Mouse (Mus musculus): ENCODE measurements at regions not wholly inside any gene's neighbourhood (a gene's known extent, or its start where the extent isn't known, plus 50 kb on each side); places are given as distances from the start of the nearest gene placed in this dataset.
A peak's percentile ranks its signal among the peaks of the same experiment; 100 is the strongest.

DNA sequence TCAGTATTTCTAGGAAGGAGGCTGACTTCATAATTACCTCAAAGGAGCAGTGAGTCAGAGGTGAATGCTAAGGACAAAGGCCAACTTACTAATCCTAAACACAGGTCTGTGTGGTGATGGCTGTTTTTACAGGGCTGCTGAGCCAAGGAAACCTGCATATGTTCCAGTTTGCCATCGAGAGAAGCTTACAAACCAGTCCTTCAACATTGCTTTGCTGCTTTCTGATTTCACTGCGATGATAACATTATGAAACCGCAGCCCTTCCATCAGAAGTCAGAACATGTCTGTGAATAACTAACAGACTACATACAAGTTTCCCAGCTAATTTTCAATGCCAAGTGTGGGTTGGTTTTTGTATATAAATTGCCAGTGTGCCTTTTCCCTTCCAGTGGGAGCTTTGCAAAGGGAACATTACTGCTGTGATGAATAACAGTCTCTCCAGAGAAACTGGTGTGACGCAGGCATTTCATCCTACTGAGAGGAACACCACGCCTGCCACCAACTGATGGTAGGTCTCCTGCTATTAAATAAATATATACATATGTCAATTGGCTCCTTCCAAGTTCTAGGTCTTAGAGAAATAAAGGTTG is 128.9 kb upstream of the Pfn2 start:
- no peaks in the 10 kb centered on the region for H3K36me3 ChIP-seq
- no peaks in the 10 kb centered on the region for H3K27me3 ChIP-seq (ENCODE audit: low read depth, poor library complexity, severe bottlenecking)
- no peak overlapping the region for H3K27ac ChIP-seq
- DNase-seq (ENCODE audit: low spot score) = no peak
- peaks cover 8% of the 10 kb centered on the region for H3K4me1 ChIP-seq
- no peak overlapping the region for H3K4me3 ChIP-seq
- H3K9me3 ChIP-seq (replicated peaks) = no peaks in the 10 kb centered on the region
- WGBS = 82% methylated on average over 5 of the region's 5 CpGs

DNA sequence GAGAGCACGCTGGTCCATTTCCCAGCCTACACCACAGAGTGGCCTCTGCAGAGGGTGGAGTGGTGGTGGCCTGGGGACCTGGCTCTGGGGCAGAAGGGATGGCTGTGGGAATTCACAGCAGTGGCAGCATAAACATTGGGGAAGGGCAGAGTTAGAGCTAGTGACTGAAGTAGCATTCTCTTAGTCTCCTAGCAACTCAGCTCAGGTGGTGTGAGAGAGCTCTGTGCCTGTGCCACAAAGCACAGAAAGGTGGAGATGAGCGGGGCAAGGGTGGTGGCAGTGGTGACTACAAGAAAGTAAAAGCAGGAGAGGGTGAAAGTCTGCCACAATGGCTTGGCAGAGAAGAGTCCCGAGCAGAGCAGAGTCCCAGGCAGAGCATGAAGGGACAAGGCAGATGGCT is 140.3 kb upstream of the Pfn2 start:
- no peaks in the 10 kb centered on the region for H3K9me3 ChIP-seq (replicated peaks)
- no peaks in the 10 kb centered on the region for H3K27me3 ChIP-seq (ENCODE audit: low read depth, poor library complexity, severe bottlenecking)
- 71% methylated on average over 3 of the region's 3 CpGs for WGBS
- H3K4me3 ChIP-seq = no peak overlapping the region
- no peaks in the 10 kb centered on the region for H3K36me3 ChIP-seq
- no peaks in the 10 kb centered on the region for H3K4me1 ChIP-seq
- DNase-seq (ENCODE audit: low spot score) = no peak
- no peak overlapping the region for H3K27ac ChIP-seq

DNA sequence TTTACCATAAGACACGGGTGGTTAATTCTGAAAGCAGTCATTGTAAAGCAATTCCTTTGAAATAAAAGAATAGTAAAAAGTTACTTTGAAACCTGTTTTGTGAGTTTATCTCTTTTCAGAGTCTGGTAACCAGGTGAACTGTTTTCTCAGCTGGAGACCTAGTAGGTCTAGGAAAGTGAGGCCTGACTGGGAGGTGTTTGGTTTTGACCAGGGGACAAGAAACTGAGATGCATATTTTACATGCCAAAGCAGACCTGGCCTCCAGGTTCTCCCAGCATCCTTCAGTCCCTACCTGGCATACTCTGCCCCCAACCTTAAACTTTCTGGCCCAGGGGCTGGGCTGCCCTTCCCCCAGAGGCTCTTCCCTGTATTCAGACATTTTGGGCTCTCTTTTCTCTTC is 142.9 kb upstream of the Pfn2 start:
- DNase-seq (ENCODE audit: low spot score) = no peak
- Histone ChIP-seq H3K4me1 (no peaks in the 10 kb centered on the region), H3K4me3 (no peak overlapping the region), H3K27me3 (ENCODE audit: low read depth, poor library complexity, severe bottlenecking) (no peaks in the 10 kb centered on the region), H3K27ac (no peak overlapping the region), H3K36me3 (no peaks in the 10 kb centered on the region), H3K9me3 (replicated peaks) (no peaks in the 10 kb centered on the region)
- 82% methylated on average over 1 of the region's 1 CpGs for WGBS

DNA sequence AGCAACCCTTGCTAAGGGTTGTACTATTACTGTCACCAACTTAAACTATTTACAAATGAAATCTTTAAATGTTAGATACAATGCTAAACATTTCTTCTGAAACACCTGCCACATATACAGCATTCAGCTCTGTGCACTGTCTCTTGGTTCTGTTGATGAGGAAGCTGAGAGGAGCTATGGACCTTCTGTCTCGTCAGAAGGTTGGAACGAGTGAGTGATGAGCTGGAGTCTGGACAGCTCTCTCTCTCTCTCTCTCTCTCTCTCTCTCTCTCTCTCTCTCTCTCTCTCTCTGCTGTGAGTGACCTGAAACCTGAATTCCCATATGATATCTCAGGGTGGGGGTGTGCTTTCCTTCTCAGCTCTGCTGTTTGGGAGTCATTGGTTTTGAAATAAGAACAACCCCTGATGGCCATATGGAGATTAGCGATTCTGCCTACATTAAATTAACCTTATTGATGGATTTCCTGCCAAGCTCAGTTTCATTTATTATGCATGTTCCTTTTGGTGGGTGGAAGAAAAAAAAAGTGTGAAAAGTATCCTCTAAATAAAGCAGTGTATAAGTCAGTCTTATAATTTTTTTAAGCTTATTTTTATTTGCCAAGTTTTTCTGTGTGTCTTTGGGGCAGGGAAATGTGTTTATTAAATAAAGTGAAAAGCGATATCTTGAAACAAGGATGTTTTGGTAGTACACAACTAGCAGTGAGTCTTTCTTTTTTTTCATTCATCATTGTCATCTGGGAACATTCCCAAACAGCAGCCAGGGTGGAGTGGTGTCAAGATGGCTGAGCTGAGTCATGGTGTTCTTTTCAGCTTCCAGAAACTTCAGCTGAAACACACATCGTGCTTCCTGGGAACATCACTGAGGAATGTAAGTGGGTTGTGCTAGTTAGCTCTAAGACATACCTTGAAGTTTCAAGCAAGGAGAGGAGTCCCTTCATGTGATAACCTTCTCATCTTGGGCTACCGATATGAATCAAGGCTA is 150.5 kb upstream of the Pfn2 start:
- 86% methylated on average over 6 of the region's 6 CpGs for WGBS
- Histone ChIP-seq H3K36me3 (no peaks in the 10 kb centered on the region), H3K9me3 (replicated peaks) (no peaks in the 10 kb centered on the region), H3K27me3 (ENCODE audit: low read depth, poor library complexity, severe bottlenecking) (no peaks in the 10 kb centered on the region), H3K4me1 (peaks cover 10% of the 10 kb centered on the region), H3K27ac (no peak overlapping the region), H3K4me3 (no peak overlapping the region)
- no peak for DNase-seq (ENCODE audit: low spot score)

DNA sequence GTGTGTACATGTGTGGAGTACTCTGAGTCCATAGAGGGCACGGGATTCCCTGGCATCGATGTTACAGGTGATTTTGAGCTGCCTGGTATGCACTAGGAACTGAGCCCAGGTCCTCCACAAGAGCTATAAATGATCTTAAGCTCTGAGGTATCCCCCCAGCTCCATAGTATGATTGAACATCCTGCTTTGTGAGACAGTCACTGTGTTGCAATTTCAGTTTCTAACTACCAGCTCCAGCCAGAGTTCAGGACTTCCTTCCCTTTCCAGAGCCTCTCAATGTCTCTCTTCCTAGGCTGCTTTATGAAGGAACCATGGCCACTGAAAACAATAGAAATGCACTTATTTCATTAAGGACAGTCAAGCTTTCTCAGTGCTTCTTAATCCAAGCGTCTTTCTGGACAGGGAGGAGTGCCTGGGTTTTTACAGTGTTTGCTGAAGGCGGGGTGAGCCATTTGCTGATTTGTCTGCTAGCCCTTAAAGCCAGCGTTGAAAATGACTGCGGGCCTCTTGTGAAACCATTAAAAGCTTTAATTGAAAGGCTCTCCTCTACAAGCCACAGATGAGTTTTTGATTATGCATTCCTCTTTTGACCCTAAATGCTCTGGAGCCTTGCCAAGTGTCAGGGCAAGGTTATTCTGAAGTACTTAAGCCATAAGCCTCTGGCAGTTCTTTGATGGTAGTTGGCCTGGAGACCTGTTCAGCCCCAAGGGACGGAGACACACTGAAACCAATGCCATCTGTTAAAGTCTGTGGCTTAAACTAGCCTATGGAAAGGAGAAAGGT is 155.1 kb upstream of the Pfn2 start:
- no peaks in the 10 kb centered on the region for H3K27me3 ChIP-seq (ENCODE audit: low read depth, poor library complexity, severe bottlenecking)
- peak overlapping the region; percentile 36; the same call in 1 of the 2 replicates for H3K27ac ChIP-seq
- H3K9me3 ChIP-seq (replicated peaks) = no peaks in the 10 kb centered on the region
- peak; percentile 44 for DNase-seq (ENCODE audit: low spot score)
- H3K4me3 ChIP-seq = no peak overlapping the region
- H3K36me3 ChIP-seq = no peaks in the 10 kb centered on the region
- H3K4me1 ChIP-seq = peaks cover 11% of the 10 kb centered on the region
- 32% methylated on average over 7 of the region's 7 CpGs for WGBS

DNA sequence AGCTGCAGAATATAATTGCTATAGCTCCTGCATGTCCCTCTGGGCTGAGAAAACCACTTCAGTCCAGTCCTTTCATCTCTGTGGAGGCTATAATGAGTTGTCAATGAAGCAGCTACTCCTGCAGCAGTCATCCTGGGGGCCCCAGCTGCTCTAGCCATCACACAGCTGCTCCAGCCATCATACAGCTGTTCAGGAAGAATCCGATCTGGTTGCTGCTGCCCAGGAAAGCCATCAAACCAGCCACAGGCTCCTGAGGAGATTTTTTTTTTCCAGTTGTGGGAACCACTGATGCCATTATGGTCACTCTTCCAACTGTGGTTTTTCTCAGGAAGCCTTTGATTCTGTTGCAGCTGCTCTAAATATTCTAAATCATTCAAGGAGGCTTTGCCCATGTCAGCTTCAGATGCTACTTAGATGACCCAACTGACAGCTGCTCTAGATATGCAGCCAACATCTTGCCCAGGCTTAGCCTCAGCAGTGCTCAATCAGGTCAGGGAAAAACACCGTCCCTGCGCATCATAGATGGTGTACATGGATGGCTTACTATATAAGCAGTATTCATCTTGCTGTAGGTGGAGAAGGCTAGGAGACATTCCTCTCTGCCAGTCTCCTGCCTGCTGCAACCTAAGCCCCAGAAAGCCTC is 177.0 kb upstream of the Pfn2 start:
- H3K36me3 ChIP-seq = no peaks in the 10 kb centered on the region
- H3K4me1 ChIP-seq = no peaks in the 10 kb centered on the region
- no peak overlapping the region for H3K4me3 ChIP-seq
- no peaks in the 10 kb centered on the region for H3K27me3 ChIP-seq (ENCODE audit: low read depth, poor library complexity, severe bottlenecking)
- 67% methylated on average over 3 of the region's 3 CpGs for WGBS
- H3K9me3 ChIP-seq (replicated peaks) = no peaks in the 10 kb centered on the region
- DNase-seq (ENCODE audit: low spot score) = peak; percentile 30
- H3K27ac ChIP-seq = no peak overlapping the region

DNA sequence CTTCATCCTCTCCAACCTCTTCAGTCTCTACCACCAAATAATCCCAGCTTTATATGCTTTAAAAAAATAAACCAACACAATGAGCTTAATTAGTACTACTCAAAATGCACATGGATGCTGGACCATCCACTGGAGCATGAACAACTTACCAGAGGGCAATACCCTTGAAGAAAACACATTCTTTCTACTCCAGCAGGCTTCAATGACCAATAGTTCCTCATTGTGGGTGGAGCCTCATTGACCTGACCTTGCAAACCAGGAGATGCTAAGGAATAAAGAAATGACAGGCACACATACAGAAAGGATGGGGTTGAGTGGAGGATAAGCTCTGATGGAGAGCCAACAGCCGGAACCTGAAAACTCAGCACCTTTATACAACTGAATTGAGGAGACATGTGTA is 201.7 kb upstream of the Pfn2 start:
- 81% methylated on average over 1 of the region's 1 CpGs for WGBS
- no peak overlapping the region for H3K4me3 ChIP-seq
- no peaks in the 10 kb centered on the region for H3K4me1 ChIP-seq
- H3K36me3 ChIP-seq = no peaks in the 10 kb centered on the region
- DNase-seq (ENCODE audit: low spot score) = no peak
- H3K27ac ChIP-seq = no peak overlapping the region
- H3K9me3 ChIP-seq (replicated peaks) = no peaks in the 10 kb centered on the region
- H3K27me3 ChIP-seq (ENCODE audit: low read depth, poor library complexity, severe bottlenecking) = no peaks in the 10 kb centered on the region

DNA sequence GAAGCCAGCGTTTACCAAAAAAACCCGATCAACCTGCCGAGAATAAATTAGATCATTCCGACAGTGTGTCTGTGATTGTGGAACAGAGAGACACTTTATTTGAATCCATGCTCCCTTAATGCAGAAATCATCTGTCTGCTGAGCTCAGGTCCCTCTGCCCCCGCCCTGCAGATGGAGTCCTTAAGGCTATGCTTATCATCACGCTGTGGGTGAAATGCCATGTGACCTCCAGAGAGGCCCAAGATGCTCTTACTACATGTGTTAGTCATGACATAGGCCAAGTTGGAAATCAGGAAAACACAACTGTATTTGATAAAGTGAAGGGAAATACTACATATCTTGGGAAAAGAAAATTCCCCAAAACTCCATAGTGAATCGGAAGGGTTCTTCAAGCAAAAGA is 206.8 kb upstream of the Pfn2 start:
- Histone ChIP-seq H3K36me3 (no peaks in the 10 kb centered on the region), H3K27me3 (ENCODE audit: low read depth, poor library complexity, severe bottlenecking) (no peaks in the 10 kb centered on the region), H3K9me3 (replicated peaks) (no peaks in the 10 kb centered on the region), H3K4me1 (no peaks in the 10 kb centered on the region), H3K27ac (no peak overlapping the region), H3K4me3 (no peak overlapping the region)
- WGBS = 86% methylated on average over 7 of the region's 7 CpGs
- DNase-seq (ENCODE audit: low spot score) = no peak

DNA sequence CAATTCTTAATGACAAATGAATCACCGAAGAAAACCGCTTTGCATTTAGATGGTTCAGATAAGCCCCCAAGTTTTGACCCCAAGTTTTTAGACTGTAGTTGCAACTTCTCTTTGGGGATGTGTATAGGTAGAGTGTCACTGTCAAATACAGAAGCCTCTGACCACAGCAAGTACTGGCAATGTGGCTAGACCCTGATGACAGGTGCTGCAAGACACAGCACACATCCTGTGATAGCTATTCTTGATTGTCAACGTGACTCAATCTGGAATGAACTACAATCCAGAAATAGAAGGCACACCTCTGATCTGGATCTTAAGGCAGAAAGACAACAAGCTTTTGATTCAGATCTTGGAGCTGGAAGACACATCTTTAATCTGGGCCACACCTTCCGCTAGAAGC is 207.3 kb upstream of the Pfn2 start:
- no peak for DNase-seq (ENCODE audit: low spot score)
- Histone ChIP-seq H3K9me3 (replicated peaks) (no peaks in the 10 kb centered on the region), H3K4me3 (no peak overlapping the region), H3K27ac (no peak overlapping the region), H3K4me1 (no peaks in the 10 kb centered on the region), H3K27me3 (ENCODE audit: low read depth, poor library complexity, severe bottlenecking) (no peaks in the 10 kb centered on the region), H3K36me3 (no peaks in the 10 kb centered on the region)
- WGBS = 93% methylated on average over 4 of the region's 4 CpGs

DNA sequence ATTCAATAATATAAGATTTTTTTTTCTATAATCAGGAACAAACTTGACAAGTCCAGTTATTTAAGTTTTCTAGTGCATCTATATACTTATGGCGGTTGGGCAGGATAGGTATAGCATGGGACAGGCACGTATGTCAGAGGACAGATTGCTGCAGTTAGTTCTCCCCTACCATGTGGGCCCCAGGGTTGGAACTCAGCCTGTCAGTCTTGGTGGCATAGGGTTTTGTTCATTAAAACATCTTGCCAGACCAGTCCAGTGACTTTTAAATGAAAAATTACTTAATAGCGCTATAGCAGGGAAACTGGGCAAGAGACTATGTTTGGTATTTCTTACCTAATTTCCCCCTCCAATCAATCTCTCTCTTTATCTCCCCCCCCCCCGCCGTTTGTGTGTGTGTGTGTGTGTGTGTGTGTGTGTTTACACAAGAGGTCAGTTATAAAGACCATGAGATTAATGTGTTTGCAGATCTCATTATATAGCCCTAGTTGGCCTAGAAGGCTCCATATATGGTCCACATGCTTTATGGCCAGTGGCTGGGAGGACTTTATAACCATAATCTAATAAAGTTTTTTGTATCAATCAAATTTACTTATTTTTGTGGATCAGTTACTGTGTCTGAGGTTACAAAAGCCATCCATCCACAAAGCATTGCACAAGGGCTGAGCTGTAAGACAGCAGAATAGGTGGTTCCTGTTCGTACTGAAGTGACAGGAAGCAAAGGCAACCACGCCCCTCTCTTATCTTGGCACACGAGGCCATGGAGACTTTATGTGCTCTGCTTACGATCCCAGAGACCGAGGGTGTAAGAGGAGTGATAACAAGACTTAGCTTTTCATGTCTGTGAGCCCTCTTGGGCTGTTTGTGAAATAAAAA is 208.5 kb upstream of the Pfn2 start:
- no peaks in the 10 kb centered on the region for H3K36me3 ChIP-seq
- H3K27ac ChIP-seq = no peak overlapping the region
- no peaks in the 10 kb centered on the region for H3K27me3 ChIP-seq (ENCODE audit: low read depth, poor library complexity, severe bottlenecking)
- H3K4me1 ChIP-seq = no peaks in the 10 kb centered on the region
- no peaks in the 10 kb centered on the region for H3K9me3 ChIP-seq (replicated peaks)
- H3K4me3 ChIP-seq = no peak overlapping the region
- DNase-seq (ENCODE audit: low spot score) = no peak
- WGBS = 69% methylated on average over 10 of the region's 10 CpGs

DNA sequence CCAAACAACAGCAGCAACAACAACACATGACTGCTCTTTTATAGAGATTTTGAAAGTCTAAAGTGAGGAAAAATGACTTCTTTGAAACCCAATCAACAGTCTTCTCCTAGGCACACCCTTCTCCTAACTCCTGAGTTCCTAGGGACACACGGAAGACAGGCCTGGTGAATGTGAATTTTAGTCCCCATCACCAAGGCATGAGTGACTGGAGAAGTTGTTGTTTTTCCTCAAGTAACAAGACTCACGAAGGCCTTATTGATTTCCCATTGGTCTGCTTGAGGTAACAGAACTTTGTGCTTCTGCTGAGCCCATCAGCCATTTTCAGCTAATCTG is 209.2 kb upstream of the Pfn2 start:
- no peaks in the 10 kb centered on the region for H3K9me3 ChIP-seq (replicated peaks)
- no peak for DNase-seq (ENCODE audit: low spot score)
- H3K36me3 ChIP-seq = no peaks in the 10 kb centered on the region
- H3K4me3 ChIP-seq = no peak overlapping the region
- WGBS = 78% methylated on average over 2 of the region's 2 CpGs
- H3K4me1 ChIP-seq = no peaks in the 10 kb centered on the region
- H3K27me3 ChIP-seq (ENCODE audit: low read depth, poor library complexity, severe bottlenecking) = no peaks in the 10 kb centered on the region
- no peak overlapping the region for H3K27ac ChIP-seq

DNA sequence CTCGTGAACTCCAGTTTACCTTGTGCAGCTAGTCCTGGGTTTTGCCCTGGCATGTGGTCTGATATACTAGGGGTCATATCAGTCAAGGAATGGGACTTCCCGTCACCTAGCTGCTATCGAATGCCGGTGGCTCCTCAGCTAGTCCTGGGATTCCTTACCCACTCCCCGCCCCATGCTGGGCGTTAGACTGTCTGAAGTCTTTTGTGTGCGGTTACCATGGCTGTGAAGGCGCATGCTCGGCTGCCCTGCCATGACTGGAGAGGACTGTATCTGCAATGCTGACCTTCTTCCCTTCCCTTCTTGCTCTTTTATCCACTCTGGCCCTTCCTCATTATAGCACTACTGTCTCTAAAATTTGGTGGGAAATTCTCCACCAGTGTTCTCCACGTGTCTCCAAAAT is 210.3 kb upstream of the Pfn2 start:
- DNase-seq (ENCODE audit: low spot score) = no peak
- no peaks in the 10 kb centered on the region for H3K36me3 ChIP-seq
- no peaks in the 10 kb centered on the region for H3K9me3 ChIP-seq (replicated peaks)
- no peaks in the 10 kb centered on the region for H3K4me1 ChIP-seq
- 67% methylated on average over 10 of the region's 10 CpGs for WGBS
- no peak overlapping the region for H3K4me3 ChIP-seq
- no peaks in the 10 kb centered on the region for H3K27me3 ChIP-seq (ENCODE audit: low read depth, poor library complexity, severe bottlenecking)
- H3K27ac ChIP-seq = no peak overlapping the region
